Mouse (Mus musculus) midbrain, embryonic 15.5 days (tissue): ENCODE results near the gene Kif18b. TPM values are rescaled to one million over a fixed set of nuclear protein-coding genes. Genes with fewer than 3 reads are reported as not detected.

Experiments used
- ATAC-seq: fragments of 200-750 bp; cut with Nextera tagmentation; replicated peaks from 2 replicates; pipeline ENCODE4 v1.8.0; 2017; ENCODE audit warnings: moderate TSS enrichment
- H3K27ac ChIP-seq: fragments of 300-500 bp; sonication (generic); 2 replicates; pipeline ENCODE4 v1.5.1; 2015; ENCODE audit warnings: mild to moderate bottlenecking, inconsistent platforms
- H3K27me3 ChIP-seq: fragments of 300-500 bp; sonication (generic); replicated peaks from 2 replicates; pipeline ENCODE4 v1.6.1; 2015; ENCODE audit warnings: inconsistent platforms
- H3K36me3 ChIP-seq: fragments of 300-500 bp; sonication (generic); replicated peaks from 2 replicates; pipeline ENCODE4 v1.6.1; 2015; ENCODE audit warnings: inconsistent platforms
- H3K4me1 ChIP-seq: fragments of 300-500 bp; sonication (generic); 2 replicates; pipeline ENCODE4 v1.6.1; 2015; ENCODE audit warnings: inconsistent platforms
- H3K4me2 ChIP-seq: fragments of 300-500 bp; sonication (generic); 2 replicates; pipeline ENCODE4 v1.6.1; 2015; ENCODE audit warnings: inconsistent platforms, mild to moderate bottlenecking, moderate library complexity
- H3K4me3 ChIP-seq: fragments of 300-500 bp; sonication (generic); 2 replicates; pipeline ENCODE4 v1.5.1; 2015; ENCODE audit warnings: mild to moderate bottlenecking, inconsistent platforms
- H3K9ac ChIP-seq: fragments of 300-500 bp; sonication (generic); 2 replicates; pipeline ENCODE4 v1.6.1; 2015; ENCODE audit warnings: mild to moderate bottlenecking, inconsistent platforms
- H3K9me3 ChIP-seq: fragments of 300-500 bp; sonication (generic); 2 replicates; pipeline ENCODE4 v1.6.1; 2016; ENCODE audit warnings: inconsistent platforms
- WGBS: fragments of 180-500 bp; shearing (Covaris S2); methylation state at CpG from one replicate; pipeline ENCODE4 v1.1.7; 2015; ENCODE audit warnings: mixed read lengths; 5-methylcytosine and 5-hydroxymethylcytosine counted together
- polyA plus RNA-seq: library from polyadenylated mRNA; unstranded; fragments of >200 nt; fragmentation: Nextera tagmentation; extraction: Ambion mirVana; gene quantifications from 2 replicates; pipeline ENCODE4 v1.2.1, GENCODE M21; 2015

Kif18b gene
- polyA plus RNA-seq, 1 experiment from 2014 or later, result 1.8 TPM

DNA sequence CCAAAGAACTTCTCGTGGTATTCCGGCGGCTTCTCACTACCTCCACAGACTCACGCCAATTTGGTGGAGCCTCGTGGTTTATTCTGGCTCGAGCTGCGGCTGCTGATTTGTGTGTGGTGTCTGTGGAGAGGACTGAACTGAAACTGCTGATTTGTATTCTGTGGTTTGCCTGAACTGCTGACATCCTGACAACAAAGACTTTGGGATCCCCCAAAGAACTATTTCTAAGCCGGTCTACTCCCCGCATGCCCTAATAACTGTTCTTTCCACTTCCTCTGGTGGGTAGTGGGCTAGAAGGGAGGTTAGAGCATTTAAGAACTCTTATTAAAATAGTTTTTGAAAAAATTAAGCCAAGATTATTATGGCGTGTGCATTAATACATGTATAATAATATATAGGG is 5.7 kb upstream of the Kif18b start:
- Histone ChIP-seq H3K4me1 (no peaks in the 10 kb centered on the region; the same call in 1 of the 2 replicates), H3K27ac (no peak overlapping the region), H3K4me3 (no peak overlapping the region), H3K36me3 (no peaks in the 10 kb centered on the region), H3K4me2 (no peak overlapping the region), H3K9ac (no peak overlapping the region), H3K27me3 (no peaks in the 10 kb centered on the region), H3K9me3 (no peaks in the 10 kb centered on the region)
- 89% methylated on average over 10 of the region's 10 CpGs for WGBS
- ATAC-seq, result no peak

- H3K36me3 ChIP-seq, result no peaks in the 10 kb centered on the region
- H3K4me2 ChIP-seq, result peak overlapping the region; percentile 78
- H3K9ac ChIP-seq, result peak overlapping the region; percentile 37
- no peaks in the 10 kb centered on the region for H3K9me3 ChIP-seq
- peak overlapping the region; percentile 49 for H3K4me3 ChIP-seq
- peaks cover 18% of the 10 kb centered on the region for H3K4me1 ChIP-seq
- H3K27me3 ChIP-seq, result no peaks in the 10 kb centered on the region; the same call in 1 of the 2 replicates
- peak; percentile 14; the same call in 1 of the 2 replicates for ATAC-seq
- WGBS, result 1% methylated on average over 10 of the region's 10 CpGs
- H3K27ac ChIP-seq, result peak overlapping the region; percentile 66
Measured at GRCm38 (mm10) chr11:102925351-102925717, 410 bp upstream of the Kif18b start.

DNA sequence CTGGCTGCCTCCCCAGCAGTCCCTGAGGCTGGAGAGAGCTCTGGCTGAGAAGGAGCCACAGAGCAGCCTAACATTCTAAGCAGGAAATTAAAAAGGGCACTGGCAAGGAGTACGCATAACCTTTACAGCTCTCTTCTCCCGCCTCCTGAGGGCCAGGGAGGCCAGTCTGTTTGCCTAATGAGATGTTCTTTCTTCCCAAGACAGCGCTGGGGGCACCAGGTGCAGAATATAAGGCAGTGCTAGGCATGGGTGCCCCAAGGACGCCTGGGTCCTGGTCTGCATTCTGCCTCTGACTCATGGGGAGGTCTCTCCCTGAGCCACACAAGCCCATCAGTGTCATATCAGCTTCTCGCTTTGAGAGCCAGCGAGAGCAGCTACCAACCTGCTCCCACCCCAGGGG is 3.4 kb downstream of the Kif18b start:
- 61% methylated on average over 6 of the region's 6 CpGs for WGBS
- peaks cover 18% of the 10 kb centered on the region for H3K4me1 ChIP-seq
- ATAC-seq, result no peak
- no peak overlapping the region for H3K27ac ChIP-seq
- peak overlapping the region; percentile 10; the same call in 1 of the 2 replicates for H3K4me2 ChIP-seq
- H3K9me3 ChIP-seq, result no peaks in the 10 kb centered on the region
- no peak overlapping the region for H3K9ac ChIP-seq
- no peaks in the 10 kb centered on the region; the same call in 1 of the 2 replicates for H3K27me3 ChIP-seq
- no peaks in the 10 kb centered on the region for H3K36me3 ChIP-seq
- no peak overlapping the region for H3K4me3 ChIP-seq

GRCm38 (mm10) chr11:102918077-102918476 is 6.8 kb downstream of the Kif18b start:
- no peak for ATAC-seq
- peaks cover 9% of the 10 kb centered on the region for H3K4me1 ChIP-seq
- WGBS, result 76% methylated on average over 4 of the region's 4 CpGs
- no peaks in the 10 kb centered on the region for H3K9me3 ChIP-seq
- no peaks in the 10 kb centered on the region for H3K36me3 ChIP-seq
- H3K27me3 ChIP-seq, result no peaks in the 10 kb centered on the region; the same call in 1 of the 2 replicates
- H3K27ac ChIP-seq, result no peak overlapping the region
- H3K4me3 ChIP-seq, result no peak overlapping the region
- H3K4me2 ChIP-seq, result no peak overlapping the region
- no peak overlapping the region for H3K9ac ChIP-seq

- Histone ChIP-seq H3K27me3 (no peaks in the 10 kb centered on the region), H3K4me3 (no peak overlapping the region), H3K27ac (no peak overlapping the region), H3K4me2 (no peak overlapping the region), H3K4me1 (no peaks in the 10 kb centered on the region), H3K9ac (no peak overlapping the region), H3K9me3 (no peaks in the 10 kb centered on the region), H3K36me3 (no peaks in the 10 kb centered on the region)
- 93% methylated on average over 9 of the region's 9 CpGs for WGBS
- ATAC-seq, result no peak
Measured at GRCm38 (mm10) chr11:102915380-102915779, 9.5 kb downstream of the Kif18b start.

- H3K4me2 ChIP-seq, result no peak overlapping the region
- no peak overlapping the region for H3K27ac ChIP-seq
- no peaks in the 10 kb centered on the region for H3K4me1 ChIP-seq
- 72% methylated on average over 7 of the region's 7 CpGs for WGBS
- H3K27me3 ChIP-seq, result no peaks in the 10 kb centered on the region
- no peaks in the 10 kb centered on the region for H3K36me3 ChIP-seq
- no peaks in the 10 kb centered on the region for H3K9me3 ChIP-seq
- ATAC-seq, result no peak
- no peak overlapping the region for H3K9ac ChIP-seq
- H3K4me3 ChIP-seq, result no peak overlapping the region
Measured at GRCm38 (mm10) chr11:102911376-102911775, 13.5 kb downstream of the Kif18b start.

GRCm38 (mm10) chr11:102903654-102904053 is 21.3 kb downstream of the Kif18b start:
- H3K36me3 ChIP-seq, result no peaks in the 10 kb centered on the region
- H3K9ac ChIP-seq, result no peak overlapping the region
- 79% methylated on average over 7 of the region's 7 CpGs for WGBS
- no peak overlapping the region for H3K4me2 ChIP-seq
- no peaks in the 10 kb centered on the region for H3K9me3 ChIP-seq
- H3K4me1 ChIP-seq, result no peaks in the 10 kb centered on the region
- H3K4me3 ChIP-seq, result no peak overlapping the region
- H3K27ac ChIP-seq, result no peak overlapping the region
- no peak for ATAC-seq
- H3K27me3 ChIP-seq, result no peaks in the 10 kb centered on the region

DNA sequence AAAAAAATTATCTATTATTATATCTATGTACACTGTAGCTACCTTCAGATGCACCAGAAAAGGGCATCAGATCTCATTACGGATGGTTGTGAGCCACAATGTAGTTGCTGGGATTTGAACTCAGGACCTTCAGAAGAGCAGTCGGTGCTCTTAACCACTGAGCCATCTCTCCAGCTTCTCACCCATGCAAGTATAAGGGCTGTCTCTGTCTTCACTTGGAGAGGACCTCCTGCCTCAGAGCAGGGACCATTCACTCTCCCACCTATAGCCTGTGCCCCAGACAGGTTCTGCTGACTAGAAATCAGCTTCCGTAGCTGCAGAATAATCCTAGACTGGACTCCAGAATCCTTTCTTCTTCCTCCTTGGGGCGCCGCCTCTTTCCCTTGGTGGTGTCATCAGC is 22.8 kb downstream of the Kif18b start:
- no peaks in the 10 kb centered on the region for H3K9me3 ChIP-seq
- no peak overlapping the region for H3K4me3 ChIP-seq
- ATAC-seq, result no peak
- H3K4me1 ChIP-seq, result no peaks in the 10 kb centered on the region
- H3K27me3 ChIP-seq, result no peaks in the 10 kb centered on the region
- no peaks in the 10 kb centered on the region for H3K36me3 ChIP-seq
- WGBS, result 71% methylated on average over 5 of the region's 5 CpGs
- H3K27ac ChIP-seq, result no peak overlapping the region
- H3K9ac ChIP-seq, result no peak overlapping the region
- H3K4me2 ChIP-seq, result no peak overlapping the region

DNA sequence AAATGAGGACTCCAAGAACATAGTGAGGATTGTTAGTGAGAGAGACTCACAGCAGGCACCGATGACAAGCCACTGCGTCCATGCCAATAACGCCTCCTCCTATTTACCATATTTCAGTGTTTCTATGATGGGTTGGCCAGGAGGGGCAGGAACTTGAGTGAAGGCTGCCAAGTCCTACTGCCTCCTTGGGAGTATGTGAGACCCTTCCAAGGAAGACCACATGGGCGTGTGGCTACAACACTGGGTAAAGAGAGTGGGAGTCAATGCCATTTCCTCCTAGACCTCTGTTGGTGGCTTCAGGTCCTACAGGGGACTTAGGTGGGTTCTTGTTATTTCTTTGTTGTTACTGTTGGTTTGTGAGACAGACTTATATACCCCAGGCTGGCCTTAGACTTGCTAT is 23.7 kb downstream of the Kif18b start:
- Histone ChIP-seq H3K4me2 (no peak overlapping the region), H3K9me3 (no peaks in the 10 kb centered on the region), H3K27me3 (no peaks in the 10 kb centered on the region), H3K36me3 (no peaks in the 10 kb centered on the region), H3K4me1 (no peaks in the 10 kb centered on the region), H3K27ac (no peak overlapping the region), H3K4me3 (no peak overlapping the region), H3K9ac (no peak overlapping the region)
- ATAC-seq, result 0 out of 2 replicates have a peak, but pooled peaks have one; percentile 39
- WGBS, result 61% methylated on average over 4 of the region's 4 CpGs

GRCm38 (mm10) chr11:102900763-102901162 is 24.2 kb downstream of the Kif18b start, which contains the start of gene Gfap:
TSS of gene Gfap (minus strand) at chr11:102900912.
- Histone ChIP-seq H3K27ac (no peak within 1 kb of the TSS), H3K36me3 (no peaks in the 10 kb centered on the region), H3K9ac (no peak within 1 kb of the TSS), H3K4me1 (no peaks in the 10 kb centered on the region), H3K27me3 (no peaks in the 10 kb centered on the region), H3K4me3 (no peak within 1 kb of the TSS), H3K4me2 (no peak within 1 kb of the TSS), H3K9me3 (no peaks in the 10 kb centered on the region)
- ATAC-seq, result 0 out of 2 replicates have a peak, but pooled peaks have one; percentile 30
- WGBS, result 14% methylated on average over 7 of the region's 7 CpGs

GRCm38 (mm10) chr11:102898408-102898807 is 26.5 kb downstream of the Kif18b start:
- H3K27me3 ChIP-seq, result peaks cover 21% of the 10 kb centered on the region

GRCm38 (mm10) chr11:102896641-102897040 is 28.3 kb downstream of the Kif18b start:
- H3K4me1 ChIP-seq, result peaks cover 6% of the 10 kb centered on the region; the same call in 1 of the 2 replicates
- H3K27me3 ChIP-seq, result peaks cover 37% of the 10 kb centered on the region
- H3K4me2 ChIP-seq, result no peak overlapping the region
- no peaks in the 10 kb centered on the region for H3K36me3 ChIP-seq
- no peak overlapping the region for H3K4me3 ChIP-seq
- no peak overlapping the region for H3K27ac ChIP-seq
- no peak overlapping the region for H3K9ac ChIP-seq
- no peaks in the 10 kb centered on the region for H3K9me3 ChIP-seq
- WGBS, result 81% methylated on average over 20 of the region's 20 CpGs
- no peak for ATAC-seq

More at GRCm38 (mm10) chr11:102898408-102898807, 26.5 kb downstream of the Kif18b start:
- 60% methylated on average over 9 of the region's 9 CpGs for WGBS
- no peak overlapping the region for H3K4me3 ChIP-seq
- H3K9ac ChIP-seq, result no peak overlapping the region
- peak; percentile 63 for ATAC-seq
- H3K4me1 ChIP-seq, result peaks cover under 1% of the 10 kb centered on the region; the same call in 1 of the 2 replicates
- H3K36me3 ChIP-seq, result no peaks in the 10 kb centered on the region
- no peak overlapping the region for H3K27ac ChIP-seq
- no peak overlapping the region for H3K4me2 ChIP-seq
- no peaks in the 10 kb centered on the region for H3K9me3 ChIP-seq

DNA sequence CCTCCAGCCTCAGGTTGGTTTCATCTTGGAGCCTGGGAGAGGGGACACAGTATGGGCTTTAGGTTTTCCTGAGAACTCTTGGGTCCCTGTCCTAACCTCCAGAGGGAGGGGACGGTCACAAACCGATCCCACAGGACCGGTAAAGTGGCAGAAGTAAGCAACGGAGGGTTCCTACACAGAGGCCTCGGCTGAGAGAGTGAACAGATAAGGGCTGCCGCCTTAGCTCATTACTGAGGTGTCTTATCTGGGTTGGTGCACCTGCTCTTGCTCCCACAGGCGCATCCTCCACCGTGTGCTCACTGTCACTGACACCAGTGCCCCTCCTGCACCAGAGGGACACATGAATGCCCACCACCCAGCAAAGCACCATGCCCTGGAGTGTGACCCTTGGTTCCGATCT is 29.1 kb downstream of the Kif18b start:
- H3K36me3 ChIP-seq, result no peaks in the 10 kb centered on the region
- WGBS, result 82% methylated on average over 9 of the region's 9 CpGs
- ATAC-seq, result no peak

More for the DNA sequence above, 29.1 kb downstream of the Kif18b start:
- H3K4me3 ChIP-seq, result no peak overlapping the region
- no peak overlapping the region for H3K9ac ChIP-seq
- peaks cover 6% of the 10 kb centered on the region; the same call in 1 of the 2 replicates for H3K4me1 ChIP-seq
- no peak overlapping the region for H3K4me2 ChIP-seq
- no peaks in the 10 kb centered on the region for H3K9me3 ChIP-seq
- H3K27me3 ChIP-seq, result peaks cover 39% of the 10 kb centered on the region
- no peak overlapping the region for H3K27ac ChIP-seq
